Mouse (Mus musculus): ENCODE measurements around the gene Cd151. TPM values are rescaled to one million over a fixed set of nuclear protein-coding genes. Genes with fewer than 3 reads are reported as not detected.

Gene Cd151
- polyA plus RNA-seq, 1 experiment from 2014 or later = 36.4 TPM

GRCm38 (mm10) chr7:141475805-141476158 lies 8.6 kb downstream of the Cd151 start:
- WGBS = under 1% methylated on average over 12 of the region's 12 CpGs
- Histone ChIP-seq H3K27me3 (ENCODE audit: control insufficient read depth, insufficient read depth, low read depth, low read length) (no peaks in the 10 kb centered on the region), H3K9ac (ENCODE audit: low read length) (peak overlapping the region; percentile 92), H3K9me3 (ENCODE audit: control insufficient read depth, low read length) (no peaks in the 10 kb centered on the region), H3K4me2 (ENCODE audit: low read depth, low read length) (peak overlapping the region; percentile 94), H3K27ac (ENCODE audit: low read length) (peak overlapping the region; percentile 99), H3K4me1 (replicated peaks; ENCODE audit: control insufficient read depth, insufficient read depth, low read length) (peaks cover 39% of the 10 kb centered on the region), H3K4me3 (ENCODE audit: low read length) (peak overlapping the region; percentile 86), H3K36me3 (ENCODE audit: control insufficient read depth, insufficient read depth, low read length) (peaks cover 15% of the 10 kb centered on the region)
- peak; percentile 1; the same call in 1 of the 2 replicates for ATAC-seq (ENCODE audit: low read depth)

- H3K36me3 ChIP-seq (ENCODE audit: control insufficient read depth, insufficient read depth, low read length) = peaks cover 9% of the 10 kb centered on the region
- H3K27me3 ChIP-seq (ENCODE audit: control insufficient read depth, insufficient read depth, low read depth, low read length) = no peaks in the 10 kb centered on the region
- H3K9ac ChIP-seq (ENCODE audit: low read length) = peak overlapping the region; percentile 92
- WGBS = 0% methylated on average over 17 of the region's 17 CpGs
- H3K4me1 ChIP-seq (replicated peaks; ENCODE audit: control insufficient read depth, insufficient read depth, low read length) = peaks cover 45% of the 10 kb centered on the region
- H3K27ac ChIP-seq (ENCODE audit: low read length) = peak overlapping the region; percentile 99
- peak overlapping the region; percentile 94 for H3K4me2 ChIP-seq (ENCODE audit: low read depth, low read length)
- H3K9me3 ChIP-seq (ENCODE audit: control insufficient read depth, low read length) = no peaks in the 10 kb centered on the region
- peak; percentile 83 for ATAC-seq (ENCODE audit: low read depth)
- H3K4me3 ChIP-seq (ENCODE audit: low read length) = peak overlapping the region; percentile 86
These were observed 9.2 kb downstream of the Cd151 start for GRCm38 (mm10) chr7:141476226-141476980.

GRCm38 (mm10) chr7:141476981-141477370 lies 9.8 kb downstream of the Cd151 start:
- Histone ChIP-seq H3K9ac (ENCODE audit: low read length) (peak overlapping the region; percentile 61), H3K4me3 (ENCODE audit: low read length) (peak overlapping the region; percentile 86), H3K9me3 (ENCODE audit: control insufficient read depth, low read length) (no peaks in the 10 kb centered on the region), H3K36me3 (ENCODE audit: control insufficient read depth, insufficient read depth, low read length) (peaks cover 6% of the 10 kb centered on the region), H3K27ac (ENCODE audit: low read length) (peak overlapping the region; percentile 99), H3K4me1 (replicated peaks; ENCODE audit: control insufficient read depth, insufficient read depth, low read length) (peaks cover 50% of the 10 kb centered on the region), H3K27me3 (ENCODE audit: control insufficient read depth, insufficient read depth, low read depth, low read length) (no peaks in the 10 kb centered on the region), H3K4me2 (ENCODE audit: low read depth, low read length) (peak overlapping the region; percentile 94)
- WGBS = 0% methylated on average over 7 of the region's 7 CpGs
- ATAC-seq (ENCODE audit: low read depth) = peak; percentile 4; the same call in 1 of the 2 replicates

- 22% methylated on average over 4 of the region's 4 CpGs for WGBS
- H3K9ac ChIP-seq (ENCODE audit: low read length) = peak overlapping the region; percentile 61
- H3K4me2 ChIP-seq (ENCODE audit: low read depth, low read length) = peak overlapping the region; percentile 94
- H3K27ac ChIP-seq (ENCODE audit: low read length) = peak overlapping the region; percentile 99
- peaks cover 3% of the 10 kb centered on the region for H3K27me3 ChIP-seq (ENCODE audit: control insufficient read depth, insufficient read depth, low read depth, low read length)
- no peaks in the 10 kb centered on the region for H3K9me3 ChIP-seq (ENCODE audit: control insufficient read depth, low read length)
- ATAC-seq (ENCODE audit: low read depth) = no peak
- H3K36me3 ChIP-seq (ENCODE audit: control insufficient read depth, insufficient read depth, low read length) = no peaks in the 10 kb centered on the region
- H3K4me3 ChIP-seq (ENCODE audit: low read length) = no peak overlapping the region
- H3K4me1 ChIP-seq (replicated peaks; ENCODE audit: control insufficient read depth, insufficient read depth, low read length) = peaks cover 56% of the 10 kb centered on the region
These were observed 10.5 kb downstream of the Cd151 start for GRCm38 (mm10) chr7:141477578-141478269.

- ATAC-seq (ENCODE audit: low read depth) = no peak
- Histone ChIP-seq H3K4me1 (replicated peaks; ENCODE audit: control insufficient read depth, insufficient read depth, low read length) (peaks cover 59% of the 10 kb centered on the region), H3K4me2 (ENCODE audit: low read depth, low read length) (peak overlapping the region; percentile 94), H3K9me3 (ENCODE audit: control insufficient read depth, low read length) (no peaks in the 10 kb centered on the region), H3K27me3 (ENCODE audit: control insufficient read depth, insufficient read depth, low read depth, low read length) (peaks cover 4% of the 10 kb centered on the region), H3K4me3 (ENCODE audit: low read length) (no peak overlapping the region), H3K9ac (ENCODE audit: low read length) (peak overlapping the region; percentile 61), H3K27ac (ENCODE audit: low read length) (peak overlapping the region; percentile 99), H3K36me3 (ENCODE audit: control insufficient read depth, insufficient read depth, low read length) (no peaks in the 10 kb centered on the region)
- 51% methylated on average over 5 of the region's 5 CpGs for WGBS
These were observed 11.1 kb downstream of the Cd151 start for GRCm38 (mm10) chr7:141478270-141478748.

- ATAC-seq (ENCODE audit: low read depth) = no peak
- H3K9ac ChIP-seq (ENCODE audit: low read length) = peak overlapping the region; percentile 65; the same call in 1 of the 2 replicates
These were observed 13.8 kb downstream of the Cd151 start for GRCm38 (mm10) chr7:141480842-141481497.

GRCm38 (mm10) chr7:141481498-141482401 lies 14.6 kb downstream of the Cd151 start:
- H3K27ac ChIP-seq (ENCODE audit: low read length) = no peak overlapping the region
- peak overlapping the region; percentile 57 for H3K4me3 ChIP-seq (ENCODE audit: low read length)
- H3K36me3 ChIP-seq (ENCODE audit: control insufficient read depth, insufficient read depth, low read length) = no peaks in the 10 kb centered on the region
- ATAC-seq (ENCODE audit: low read depth) = 0 out of 2 replicates have a peak, but pooled peaks have one; percentile 9
- peak overlapping the region; percentile 98 for H3K4me2 ChIP-seq (ENCODE audit: low read depth, low read length)
- H3K9ac ChIP-seq (ENCODE audit: low read length) = peak overlapping the region; percentile 65
- under 1% methylated on average over 71 of the region's 81 CpGs for WGBS
- peaks cover 4% of the 10 kb centered on the region for H3K27me3 ChIP-seq (ENCODE audit: control insufficient read depth, insufficient read depth, low read depth, low read length)
- H3K4me1 ChIP-seq (replicated peaks; ENCODE audit: control insufficient read depth, insufficient read depth, low read length) = peaks cover 38% of the 10 kb centered on the region
- H3K9me3 ChIP-seq (ENCODE audit: control insufficient read depth, low read length) = no peaks in the 10 kb centered on the region

More at GRCm38 (mm10) chr7:141480842-141481497, 13.8 kb downstream of the Cd151 start:
- no peak overlapping the region for H3K27ac ChIP-seq (ENCODE audit: low read length)
- peak overlapping the region; percentile 12; the same call in 1 of the 2 replicates for H3K4me3 ChIP-seq (ENCODE audit: low read length)
- 9% methylated on average over 10 of the region's 10 CpGs for WGBS
- peak overlapping the region; percentile 98 for H3K4me2 ChIP-seq (ENCODE audit: low read depth, low read length)
- no peaks in the 10 kb centered on the region for H3K9me3 ChIP-seq (ENCODE audit: control insufficient read depth, low read length)
- peaks cover 4% of the 10 kb centered on the region for H3K27me3 ChIP-seq (ENCODE audit: control insufficient read depth, insufficient read depth, low read depth, low read length)
- H3K4me1 ChIP-seq (replicated peaks; ENCODE audit: control insufficient read depth, insufficient read depth, low read length) = peaks cover 41% of the 10 kb centered on the region
- no peaks in the 10 kb centered on the region for H3K36me3 ChIP-seq (ENCODE audit: control insufficient read depth, insufficient read depth, low read length)

- WGBS = 25% methylated on average over 11 of the region's 11 CpGs
- ATAC-seq (ENCODE audit: low read depth) = no peak
These were observed 15.4 kb downstream of the Cd151 start for GRCm38 (mm10) chr7:141482531-141483024.

More at GRCm38 (mm10) chr7:141482531-141483024, 15.4 kb downstream of the Cd151 start:
- Histone ChIP-seq H3K27me3 (ENCODE audit: control insufficient read depth, insufficient read depth, low read depth, low read length) (peaks cover 4% of the 10 kb centered on the region), H3K4me3 (ENCODE audit: low read length) (peak overlapping the region; percentile 57), H3K36me3 (ENCODE audit: control insufficient read depth, insufficient read depth, low read length) (no peaks in the 10 kb centered on the region), H3K4me2 (ENCODE audit: low read depth, low read length) (peak overlapping the region; percentile 98), H3K9me3 (ENCODE audit: control insufficient read depth, low read length) (no peaks in the 10 kb centered on the region), H3K4me1 (replicated peaks; ENCODE audit: control insufficient read depth, insufficient read depth, low read length) (peaks cover 29% of the 10 kb centered on the region), H3K9ac (ENCODE audit: low read length) (peak overlapping the region; percentile 65), H3K27ac (ENCODE audit: low read length) (no peak overlapping the region)
